Mouse (Mus musculus) ovary, adult 10 weeks (tissue): ENCODE measurements around the gene Tas2r138. TPM values are rescaled to one million over a fixed set of nuclear protein-coding genes. Genes with fewer than 3 reads are reported as not detected.

ENCODE experiments used
- polyA plus RNA-seq: library from polyadenylated mRNA; stranded (reverse); fragments of 350-450 nt; fragmentation: Illumina TruSeq; extraction: RNeasy Lipid Tissue Mini Kit (QIAGEN cat#74804); gene quantifications from one replicate; pipeline ENCODE4 v1.2.3, GENCODE M21; 2014

Tas2r138 gene
- not detected for polyA plus RNA-seq

GRCm38 (mm10) chr6:40613260-40613852 is at the start of gene Tas2r138:
Gene Tas2r138 (minus strand): TSS chr6:40613310.

DNA sequence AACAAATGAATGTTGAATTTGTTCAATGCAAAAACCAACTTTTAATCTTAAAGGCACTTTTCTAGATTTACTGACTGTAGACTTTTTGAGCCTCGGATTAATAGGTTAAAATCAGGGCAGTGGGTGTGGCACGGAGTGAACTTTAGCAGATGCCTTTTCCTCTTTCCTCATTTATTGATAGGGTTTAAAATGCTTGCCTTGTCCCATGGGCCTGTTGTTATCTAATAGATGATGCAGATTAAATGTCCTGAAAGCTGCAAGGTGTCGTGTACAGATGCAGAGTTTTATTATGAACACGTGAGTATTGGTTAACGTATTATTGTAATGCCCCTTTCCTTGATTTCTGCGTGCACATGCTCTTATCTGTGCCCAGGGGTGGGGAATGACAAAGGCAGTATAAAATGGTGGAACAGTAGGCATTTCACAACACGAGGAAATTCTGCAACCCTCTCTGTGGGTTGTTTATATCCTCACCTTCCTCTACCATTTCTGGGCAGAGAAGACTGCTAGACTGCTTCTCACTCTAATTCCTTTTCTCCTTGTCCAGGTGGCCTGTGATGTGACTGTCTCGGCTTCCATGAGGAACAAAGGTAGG is 15.4 kb upstream of the Tas2r138 start, which contains the start of gene Mgam:
TSS of gene Mgam (plus strand) at position 426 of the 595 bp plus-strand sequence.

DNA sequence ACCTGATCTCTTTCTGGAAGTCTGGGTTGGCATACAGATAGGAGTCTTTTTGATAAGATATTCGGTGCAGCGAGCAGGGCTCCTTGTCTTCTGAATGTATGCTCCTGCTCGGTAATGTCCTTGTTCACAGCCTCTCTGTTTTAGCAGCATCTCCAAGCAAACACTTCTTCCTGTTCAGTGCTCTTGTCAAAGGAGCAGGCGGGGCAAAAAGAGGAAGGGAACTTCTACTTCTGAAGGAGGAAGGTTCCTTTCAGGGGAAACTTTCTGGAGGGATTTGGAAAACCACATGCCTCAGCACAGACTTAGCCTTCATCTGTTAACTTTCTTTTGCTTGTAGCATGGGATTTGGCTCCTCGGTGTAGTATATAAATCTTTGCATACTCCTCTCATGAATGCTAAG is 27.5 kb downstream of the Tas2r138 start, which contains the start of gene Clec5a:
TSS of gene Clec5a (minus strand) at position 177 of the 400 bp plus-strand sequence.

GRCm38 (mm10) chr6:40569187-40569586 is 43.9 kb downstream of the Tas2r138 start, which contains the start of gene Olfr460:
Gene Olfr460 (plus strand): TSS chr6:40569487.

Other genes with a start within 250 kb of the Tas2r138 start
- gene E330009J07Rik, start 177.2 kb downstream of the Tas2r138 start, polyA plus RNA-seq = 18.1 TPM
- gene Wee2, start 174.2 kb downstream of the Tas2r138 start, polyA plus RNA-seq = 12.3 TPM
- 117 TPM for gene Ssbp1, start 142.0 kb downstream of the Tas2r138 start, polyA plus RNA-seq
- not detected for gene Tas2r137, start 122.1 kb downstream of the Tas2r138 start, polyA plus RNA-seq
- not detected for gene Tas2r108, start 119.8 kb downstream of the Tas2r138 start, polyA plus RNA-seq
- not detected for gene Prss37, start 93.8 kb downstream of the Tas2r138 start, polyA plus RNA-seq
- gene Olfr461, start 58.3 kb downstream of the Tas2r138 start, polyA plus RNA-seq = not detected
- gene Olfr460, start 43.8 kb downstream of the Tas2r138 start, polyA plus RNA-seq = not detected
- 3.4 TPM for gene Clec5a, start 27.5 kb downstream of the Tas2r138 start, polyA plus RNA-seq
- gene Mgam, start 15.5 kb upstream of the Tas2r138 start, polyA plus RNA-seq = 1.4 TPM